Mouse (Mus musculus): ENCODE measurements around the gene Fam193a. TPM values are rescaled to one million over a fixed set of nuclear protein-coding genes. Genes with fewer than 3 reads are reported as not detected.

Gene Fam193a
- polyA plus RNA-seq, 1 experiment from 2014 or later = 7.6 TPM

DNA sequence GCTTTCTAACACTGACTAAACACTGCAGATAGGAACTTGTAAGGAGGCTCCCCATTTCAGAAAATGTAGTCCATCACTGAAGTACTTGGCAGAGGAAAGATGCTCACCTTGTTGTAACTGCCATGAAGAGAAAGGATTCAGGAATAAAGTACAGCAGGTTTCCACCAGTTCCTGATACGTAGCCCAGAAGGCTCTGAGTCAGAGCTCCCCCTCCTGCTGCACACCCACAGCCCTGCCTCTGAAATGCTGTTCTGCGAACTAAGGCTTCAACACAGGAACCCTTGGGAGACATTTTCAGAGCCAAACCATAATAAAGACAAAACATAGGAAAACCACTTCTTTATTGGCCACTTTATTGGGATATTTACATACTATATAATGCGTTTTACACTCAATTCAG, 64.5 kb downstream of the Fam193a start:
- peaks cover 18% of the 10 kb centered on the region for H3K36me3 ChIP-seq
- H3K4me1 ChIP-seq (replicated peaks) = no peaks in the 10 kb centered on the region
- no peaks in the 10 kb centered on the region for H3K9me3 ChIP-seq
- no peak for ATAC-seq
- no peak overlapping the region for H3K27ac ChIP-seq
- H3K9ac ChIP-seq = no peak overlapping the region
- H3K4me2 ChIP-seq (replicated peaks) = no peak overlapping the region
- no peak overlapping the region for H3K4me3 ChIP-seq (replicated peaks)
- H3K27me3 ChIP-seq (replicated peaks) = no peaks in the 10 kb centered on the region
- WGBS = 91% methylated on average over 3 of the region's 3 CpGs

DNA sequence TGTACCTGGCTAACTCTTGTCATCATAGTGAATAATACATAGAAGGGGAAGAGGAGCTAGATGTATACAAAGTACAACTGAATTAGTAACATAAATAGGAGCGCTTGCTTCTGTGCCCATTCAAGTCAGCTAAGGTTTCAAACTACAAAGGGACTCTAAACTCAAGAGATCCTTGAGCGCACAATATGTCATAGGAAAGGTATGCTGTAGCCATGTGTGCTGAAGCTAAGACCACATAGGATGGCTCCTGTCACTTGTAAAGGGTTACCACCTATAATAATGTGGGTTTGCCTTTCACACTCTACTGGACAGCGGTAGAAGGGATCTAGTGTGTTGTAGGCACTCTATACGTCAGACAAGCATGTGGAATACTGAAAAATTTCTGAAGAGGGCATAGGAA, 68.3 kb downstream of the Fam193a start:
- no peak overlapping the region for H3K4me2 ChIP-seq (replicated peaks)
- H3K9me3 ChIP-seq = no peaks in the 10 kb centered on the region
- peaks cover 11% of the 10 kb centered on the region; the same call in 1 of the 2 replicates for H3K36me3 ChIP-seq
- WGBS = 92% methylated on average over 4 of the region's 4 CpGs
- H3K27me3 ChIP-seq (replicated peaks) = no peaks in the 10 kb centered on the region
- H3K9ac ChIP-seq = no peak overlapping the region
- no peak overlapping the region for H3K27ac ChIP-seq
- H3K4me1 ChIP-seq (replicated peaks) = no peaks in the 10 kb centered on the region
- ATAC-seq = no peak
- no peak overlapping the region for H3K4me3 ChIP-seq (replicated peaks)

DNA sequence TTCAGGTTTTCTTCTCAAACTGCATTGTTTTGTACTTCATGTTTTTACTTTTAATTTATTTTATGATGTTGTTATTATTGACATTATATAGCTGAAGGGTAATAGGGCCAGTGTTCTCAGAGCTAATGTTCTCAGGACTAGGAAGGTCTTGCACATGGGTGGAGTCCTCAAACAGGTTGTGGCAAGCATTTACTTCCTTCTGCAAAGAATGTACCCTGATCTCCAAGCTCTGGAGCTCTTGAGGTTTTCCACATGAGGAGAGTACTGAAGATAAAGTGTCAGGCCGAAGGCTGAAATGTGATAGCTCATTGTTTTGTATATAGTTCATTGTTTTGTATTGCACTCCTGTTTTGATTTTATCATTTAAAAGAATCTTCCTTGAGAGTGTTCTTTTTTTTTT, 68.9 kb downstream of the Fam193a start:
- H3K4me1 ChIP-seq (replicated peaks) = no peaks in the 10 kb centered on the region
- H3K36me3 ChIP-seq = peaks cover 14% of the 10 kb centered on the region; the same call in 1 of the 2 replicates

DNA sequence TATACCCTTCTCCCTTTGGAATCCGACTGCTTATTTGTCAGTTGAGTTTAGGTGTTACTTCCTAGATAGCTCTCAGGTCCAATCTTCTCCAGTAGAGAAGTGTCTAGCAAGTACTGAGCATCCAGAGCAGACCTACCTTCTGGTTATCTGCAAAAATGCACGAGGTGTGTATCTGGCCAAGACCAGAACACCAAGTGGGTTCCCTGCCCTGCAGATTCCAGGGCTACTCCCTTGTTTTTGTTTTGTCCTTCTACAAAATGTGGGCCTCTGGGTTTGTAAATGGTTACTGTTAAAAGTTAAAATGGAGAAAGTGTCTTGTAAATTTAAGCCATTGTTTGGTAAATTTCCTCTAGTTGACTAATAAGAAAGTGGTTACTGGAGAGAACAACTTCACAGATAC, 70.0 kb downstream of the Fam193a start:
- no peak overlapping the region for H3K9ac ChIP-seq
- no peaks in the 10 kb centered on the region for H3K27me3 ChIP-seq (replicated peaks)
- peaks cover 23% of the 10 kb centered on the region for H3K36me3 ChIP-seq
- no peak overlapping the region for H3K27ac ChIP-seq
- H3K4me1 ChIP-seq (replicated peaks) = no peaks in the 10 kb centered on the region
- WGBS = 96% methylated on average over 2 of the region's 2 CpGs
- ATAC-seq = no peak
- no peak overlapping the region for H3K4me3 ChIP-seq (replicated peaks)
- no peaks in the 10 kb centered on the region for H3K9me3 ChIP-seq
- no peak overlapping the region for H3K4me2 ChIP-seq (replicated peaks)

More for the DNA sequence above, 68.9 kb downstream of the Fam193a start:
- H3K27me3 ChIP-seq (replicated peaks) = no peaks in the 10 kb centered on the region
- H3K4me2 ChIP-seq (replicated peaks) = no peak overlapping the region
- no peak overlapping the region for H3K9ac ChIP-seq
- no peak overlapping the region for H3K4me3 ChIP-seq (replicated peaks)
- H3K27ac ChIP-seq = no peak overlapping the region
- no peaks in the 10 kb centered on the region for H3K9me3 ChIP-seq
- 95% methylated on average over 1 of the region's 1 CpGs for WGBS
- no peak for ATAC-seq

DNA sequence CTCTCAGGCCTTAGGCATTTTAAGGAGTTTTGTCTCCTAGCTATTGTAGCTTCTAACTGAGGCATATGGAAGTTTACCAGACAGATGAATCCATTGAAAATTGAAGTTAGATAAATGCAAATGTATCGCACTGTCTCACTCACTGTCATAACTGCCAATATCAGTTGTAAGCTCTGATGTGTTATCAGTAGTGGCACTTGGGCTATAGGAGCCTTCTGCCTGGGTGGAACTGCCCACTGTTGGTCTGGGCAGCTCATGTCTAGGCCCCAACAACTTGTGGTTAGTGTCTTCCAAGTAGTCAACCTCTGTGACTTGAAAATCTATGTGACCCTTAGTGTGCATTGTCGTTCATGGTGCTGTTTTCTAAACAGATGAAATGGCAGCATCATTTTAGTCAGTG, 72.1 kb downstream of the Fam193a start:
- 98% methylated on average over 2 of the region's 2 CpGs for WGBS
- Histone ChIP-seq H3K36me3 (peaks cover 32% of the 10 kb centered on the region), H3K4me2 (replicated peaks) (no peak overlapping the region), H3K27ac (no peak overlapping the region), H3K9me3 (no peaks in the 10 kb centered on the region), H3K4me1 (replicated peaks) (no peaks in the 10 kb centered on the region), H3K27me3 (replicated peaks) (no peaks in the 10 kb centered on the region), H3K4me3 (replicated peaks) (no peak overlapping the region), H3K9ac (no peak overlapping the region)
- ATAC-seq = no peak

DNA sequence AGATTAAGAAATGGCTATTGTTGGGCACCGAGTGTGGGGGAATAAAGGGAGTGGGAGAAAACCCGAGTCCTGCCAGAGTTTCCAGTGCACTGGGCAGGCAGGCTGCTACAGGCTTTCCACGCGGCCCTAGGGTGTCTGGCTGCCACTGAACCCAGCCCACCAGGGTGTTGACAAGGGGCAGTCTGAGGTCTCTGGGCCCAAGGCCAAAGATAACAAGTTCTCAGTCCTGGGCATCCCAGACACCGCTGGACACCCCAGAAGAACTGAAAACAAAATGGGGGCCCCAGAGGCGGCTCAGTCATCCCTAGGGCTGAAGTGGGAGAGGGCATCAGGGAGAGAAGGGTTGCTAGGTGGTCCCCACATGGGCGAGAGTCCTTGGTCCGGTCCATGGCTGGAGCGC, 76.5 kb downstream of the Fam193a start:
- Histone ChIP-seq H3K4me1 (replicated peaks) (no peaks in the 10 kb centered on the region), H3K27me3 (replicated peaks) (no peaks in the 10 kb centered on the region), H3K36me3 (peaks cover 28% of the 10 kb centered on the region), H3K9me3 (no peaks in the 10 kb centered on the region), H3K27ac (no peak overlapping the region), H3K9ac (no peak overlapping the region), H3K4me2 (replicated peaks) (no peak overlapping the region), H3K4me3 (replicated peaks) (no peak overlapping the region)
- no peak for ATAC-seq
- 88% methylated on average over 9 of the region's 9 CpGs for whole genome bisulfite sequencing

DNA sequence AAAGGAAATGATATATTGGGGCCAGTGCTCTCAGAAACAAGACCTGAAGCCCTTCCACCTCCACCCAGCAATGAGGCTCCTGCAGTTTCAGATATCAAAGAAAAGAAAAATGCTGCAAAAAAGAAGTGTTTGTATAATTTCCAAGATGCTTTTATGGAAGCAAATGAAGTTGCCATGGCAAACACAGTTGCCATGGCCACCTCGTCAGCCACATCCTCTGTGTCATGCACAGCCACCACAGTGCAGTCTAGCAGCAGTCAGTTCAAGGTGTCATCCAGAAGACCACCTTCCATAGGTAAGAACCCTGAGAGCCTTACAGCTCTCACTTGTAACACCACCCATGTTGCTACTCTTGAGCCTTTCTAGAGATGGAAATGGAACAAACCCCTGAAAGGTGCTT, 89.3 kb downstream of the Fam193a start:
- Histone ChIP-seq H3K36me3 (peaks cover 31% of the 10 kb centered on the region), H3K27ac (no peak overlapping the region), H3K4me3 (replicated peaks) (no peak overlapping the region), H3K9ac (no peak overlapping the region), H3K9me3 (no peaks in the 10 kb centered on the region), H3K4me2 (replicated peaks) (no peak overlapping the region), H3K27me3 (replicated peaks) (no peaks in the 10 kb centered on the region), H3K4me1 (replicated peaks) (no peaks in the 10 kb centered on the region)
- WGBS = 90% methylated on average over 1 of the region's 1 CpGs
- no peak for ATAC-seq

DNA sequence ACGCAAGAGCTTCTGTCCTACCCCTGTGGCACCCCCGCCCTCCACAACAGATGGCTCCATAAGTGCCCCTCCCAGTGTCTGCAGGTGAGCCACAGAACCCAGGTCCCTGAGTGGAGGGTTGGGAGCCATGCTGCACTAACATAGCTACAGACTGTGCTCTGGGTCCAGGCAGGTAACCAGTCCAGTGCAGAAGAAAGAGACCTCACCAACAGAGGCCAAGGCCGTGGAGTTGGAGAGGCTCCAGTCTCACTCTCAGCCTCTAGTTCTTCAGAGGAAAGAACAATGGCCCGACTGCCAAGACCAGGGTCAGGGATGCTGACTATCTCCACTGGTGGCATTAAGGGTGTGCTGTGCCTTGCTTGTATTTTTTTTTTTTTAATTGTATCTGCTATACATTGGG, 91.6 kb downstream of the Fam193a start:
- WGBS = 93% methylated on average over 4 of the region's 4 CpGs

DNA sequence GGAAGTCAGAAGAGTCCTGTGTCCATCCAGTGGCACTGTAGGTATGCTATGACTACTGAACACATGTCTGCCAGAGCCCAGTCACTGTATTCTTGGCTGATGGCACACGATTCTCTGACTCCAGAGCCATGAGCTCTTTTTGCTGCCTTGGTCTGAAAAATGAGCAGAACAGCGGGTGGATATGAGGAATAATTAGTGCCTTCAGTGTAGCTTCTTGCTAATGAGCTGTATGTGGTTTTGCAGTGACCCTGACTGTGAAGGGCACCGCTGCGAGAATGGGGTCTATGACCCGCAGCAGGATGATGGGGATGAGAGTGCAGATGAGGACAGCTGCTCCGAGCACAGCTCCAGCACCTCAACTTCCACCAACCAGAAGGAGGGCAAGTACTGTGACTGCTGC, 92.1 kb downstream of the Fam193a start:
- Histone ChIP-seq H3K27me3 (replicated peaks) (no peaks in the 10 kb centered on the region), H3K27ac (no peak overlapping the region), H3K9me3 (no peaks in the 10 kb centered on the region), H3K4me2 (replicated peaks) (no peak overlapping the region), H3K36me3 (peaks cover 54% of the 10 kb centered on the region), H3K9ac (no peak overlapping the region), H3K4me3 (replicated peaks) (no peak overlapping the region), H3K4me1 (replicated peaks) (no peaks in the 10 kb centered on the region)
- 93% methylated on average over 6 of the region's 6 CpGs for WGBS
- ATAC-seq = no peak

More for the DNA sequence above, 91.6 kb downstream of the Fam193a start:
- Histone ChIP-seq H3K4me2 (replicated peaks) (no peak overlapping the region), H3K27ac (no peak overlapping the region), H3K9ac (no peak overlapping the region), H3K27me3 (replicated peaks) (no peaks in the 10 kb centered on the region), H3K4me3 (replicated peaks) (no peak overlapping the region), H3K9me3 (no peaks in the 10 kb centered on the region), H3K4me1 (replicated peaks) (no peaks in the 10 kb centered on the region), H3K36me3 (peaks cover 51% of the 10 kb centered on the region)
- ATAC-seq = no peak

DNA sequence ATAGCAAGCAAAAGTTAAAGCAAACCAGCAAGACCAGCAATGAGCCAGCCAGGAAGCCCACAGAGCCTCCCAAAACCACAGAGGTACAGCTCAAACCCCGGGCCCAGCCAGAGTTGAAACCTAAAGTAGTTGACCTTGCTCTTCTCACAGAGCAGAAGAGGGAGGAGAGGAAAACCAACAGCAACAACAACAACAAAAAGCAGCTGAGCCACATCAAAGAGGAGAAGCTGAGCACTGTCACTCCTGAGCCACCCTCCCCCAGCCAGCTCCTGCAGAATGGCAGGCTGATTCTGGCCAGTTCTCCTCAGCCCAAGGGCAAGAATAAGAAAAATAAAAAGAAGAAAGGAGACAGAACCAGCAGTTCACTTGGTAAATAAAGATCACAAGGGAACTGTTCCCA, 96.3 kb downstream of the Fam193a start:
- Histone ChIP-seq H3K27ac (no peak overlapping the region), H3K4me3 (replicated peaks) (no peak overlapping the region), H3K27me3 (replicated peaks) (no peaks in the 10 kb centered on the region), H3K4me2 (replicated peaks) (no peak overlapping the region), H3K9me3 (no peaks in the 10 kb centered on the region), H3K36me3 (peaks cover 38% of the 10 kb centered on the region), H3K4me1 (replicated peaks) (no peaks in the 10 kb centered on the region), H3K9ac (no peak overlapping the region)
- WGBS = 75% methylated on average over 1 of the region's 1 CpGs
- ATAC-seq = no peak

DNA sequence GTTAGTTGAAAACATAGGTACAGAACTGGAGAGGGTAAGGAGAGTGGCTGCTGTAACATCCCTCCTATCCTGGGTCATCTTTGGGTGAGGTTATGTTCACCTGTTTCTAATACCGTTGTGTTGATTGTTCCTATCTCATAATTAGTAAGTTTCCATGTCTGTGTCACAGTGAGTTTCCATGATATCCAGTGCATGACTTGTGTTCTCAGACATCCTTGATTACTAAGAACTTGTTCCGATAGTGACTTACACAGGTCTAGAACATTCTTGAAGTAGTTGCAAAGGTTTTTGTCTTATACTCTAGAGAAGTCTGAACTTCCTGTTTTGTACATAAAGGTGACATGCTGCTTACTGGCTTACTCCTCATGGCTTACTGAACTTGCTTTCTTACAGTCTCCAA, 96.9 kb downstream of the Fam193a start:
- H3K4me1 ChIP-seq (replicated peaks) = no peaks in the 10 kb centered on the region
- ATAC-seq = no peak
- H3K4me2 ChIP-seq (replicated peaks) = no peak overlapping the region
- H3K9me3 ChIP-seq = no peaks in the 10 kb centered on the region
- WGBS = 99% methylated on average over 2 of the region's 2 CpGs
- H3K27ac ChIP-seq = no peak overlapping the region
- H3K27me3 ChIP-seq (replicated peaks) = no peaks in the 10 kb centered on the region
- H3K9ac ChIP-seq = no peak overlapping the region
- peaks cover 33% of the 10 kb centered on the region for H3K36me3 ChIP-seq
- H3K4me3 ChIP-seq (replicated peaks) = no peak overlapping the region

DNA sequence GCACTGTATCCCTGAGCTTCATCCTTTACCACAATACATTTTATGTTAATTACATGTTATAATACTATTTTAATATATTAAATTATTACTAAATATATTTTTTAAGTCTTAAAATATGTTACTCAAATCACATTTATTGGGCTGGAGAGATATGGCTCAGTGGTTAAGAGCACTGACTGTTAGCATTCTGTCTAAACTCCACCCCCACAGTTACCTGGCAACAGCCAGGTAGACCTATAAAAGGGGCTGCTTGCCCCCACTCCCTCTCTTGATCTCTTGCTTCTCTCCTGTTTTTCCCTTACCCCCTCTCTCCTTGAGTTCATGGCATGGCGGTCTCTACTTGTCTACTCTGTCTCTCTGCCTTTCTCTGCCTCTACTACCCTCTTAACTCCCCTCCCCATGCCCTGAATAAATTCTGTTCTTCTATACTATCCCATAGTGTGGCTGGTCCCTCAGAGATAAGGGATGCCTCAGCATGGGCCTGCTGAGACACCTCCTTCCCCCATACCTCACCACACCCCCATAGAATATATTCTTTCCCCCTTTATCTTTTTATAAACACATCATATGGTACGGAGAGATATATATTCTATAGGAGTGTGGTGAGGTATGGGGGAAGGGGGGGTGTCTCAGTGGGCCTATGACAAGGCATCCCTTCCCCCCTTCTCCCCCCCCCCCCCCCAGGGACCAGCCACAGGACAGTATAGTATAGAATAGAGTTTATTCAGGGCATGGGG, 98.5 kb downstream of the Fam193a start:
- WGBS = 96% methylated on average over 2 of the region's 2 CpGs
- Histone ChIP-seq H3K9ac (no peak overlapping the region), H3K4me1 (replicated peaks) (no peaks in the 10 kb centered on the region), H3K9me3 (no peaks in the 10 kb centered on the region), H3K4me2 (replicated peaks) (no peak overlapping the region), H3K36me3 (peaks cover 27% of the 10 kb centered on the region), H3K4me3 (replicated peaks) (no peak overlapping the region), H3K27ac (no peak overlapping the region), H3K27me3 (replicated peaks) (no peaks in the 10 kb centered on the region)
- peak; percentile 45 for ATAC-seq

DNA sequence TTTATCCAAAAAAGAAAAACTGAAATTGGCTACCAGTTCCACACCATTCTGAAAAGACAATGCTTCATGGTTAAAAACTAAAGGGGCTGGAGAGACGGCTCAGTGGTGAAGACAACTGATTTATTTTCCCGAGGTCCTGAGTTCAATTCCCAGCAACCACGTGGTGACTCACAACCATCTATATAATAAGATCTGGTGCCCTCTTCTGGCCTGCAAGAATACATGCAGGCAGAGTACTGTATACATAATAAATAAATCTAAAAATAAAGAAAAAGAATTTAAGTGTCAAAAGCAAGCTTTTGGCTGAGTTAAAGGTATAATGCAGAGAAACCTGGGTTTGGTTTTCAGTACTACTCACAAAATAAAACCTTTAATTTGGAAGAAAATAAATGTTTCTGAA, 111.2 kb downstream of the Fam193a start:
- H3K27ac ChIP-seq = no peak overlapping the region
- H3K4me1 ChIP-seq (replicated peaks) = no peaks in the 10 kb centered on the region
- H3K36me3 ChIP-seq = peaks cover 34% of the 10 kb centered on the region
- WGBS = 74% methylated on average over 3 of the region's 3 CpGs
- H3K9me3 ChIP-seq = no peaks in the 10 kb centered on the region
- no peak overlapping the region for H3K9ac ChIP-seq
- H3K4me3 ChIP-seq (replicated peaks) = no peak overlapping the region
- no peak overlapping the region for H3K4me2 ChIP-seq (replicated peaks)
- no peak for ATAC-seq
- H3K27me3 ChIP-seq (replicated peaks) = no peaks in the 10 kb centered on the region
